Mouse (Mus musculus) forebrain, embryonic 11.5 days (tissue): ENCODE measurements around the gene Tra2b. TPM values are rescaled to one million over a fixed set of nuclear protein-coding genes. Genes with fewer than 3 reads are reported as not detected.

Experiments used
- ATAC-seq: fragments of 200-750 bp; cut with Nextera tagmentation; replicated peaks from 2 replicates; pipeline ENCODE4 v1.8.0; 2017; ENCODE audit warnings: moderate TSS enrichment; ENCODE audit not compliant: low FRiP score
- DNase-seq: peaks from one replicate; pipeline ENCODE4 v3.0.0-alpha.2; 2017; ENCODE audit warnings: low spot score
- H3K27ac ChIP-seq: fragments of 300-500 bp; sonication (generic); 2 replicates; pipeline ENCODE4 v1.5.1; 2014; ENCODE audit warnings: low read depth, low read length
- H3K27me3 ChIP-seq: fragments of 300-500 bp; sonication (generic); 2 replicates; pipeline ENCODE4 v1.6.1; 2014; ENCODE audit warnings: mild to moderate bottlenecking, low read length, mixed read lengths; ENCODE audit not compliant: control insufficient read depth, insufficient read depth
- H3K36me3 ChIP-seq: fragments of 300-500 bp; sonication (generic); 2 replicates; pipeline ENCODE4 v1.6.1; 2014; ENCODE audit warnings: mild to moderate bottlenecking, low read length, moderate library complexity, mixed read lengths; ENCODE audit not compliant: control insufficient read depth, insufficient read depth
- H3K4me1 ChIP-seq: fragments of 300-500 bp; sonication (generic); replicated peaks from 2 replicates; pipeline ENCODE4 v1.6.1; 2014; ENCODE audit warnings: low read length, mixed read lengths; ENCODE audit not compliant: control insufficient read depth, insufficient read depth
- H3K4me2 ChIP-seq: fragments of 300-500 bp; sonication (generic); 2 replicates; pipeline ENCODE4 v1.6.1; 2014; ENCODE audit warnings: low read depth, mild to moderate bottlenecking, low read length, moderate library complexity, mixed read lengths; ENCODE audit not compliant: severe bottlenecking
- H3K4me3 ChIP-seq: fragments of 300-500 bp; sonication (generic); 2 replicates; pipeline ENCODE4 v1.5.1; 2014; ENCODE audit warnings: low read depth, low read length
- H3K9ac ChIP-seq: fragments of 300-500 bp; sonication (generic); 2 replicates; pipeline ENCODE4 v1.6.1; 2014; ENCODE audit warnings: low read length
- H3K9me3 ChIP-seq: fragments of 300-500 bp; sonication (generic); 2 replicates; pipeline ENCODE4 v1.6.1; 2016; ENCODE audit warnings: low read length, mixed read lengths; ENCODE audit not compliant: control insufficient read depth
- WGBS: fragments of 180-500 bp; shearing (Covaris S2); extraction: QIAGEN DNeasy Blood & Tissue Kit; methylation state at CpG from one replicate; pipeline ENCODE4 v1.1.7; 2014; 5-methylcytosine and 5-hydroxymethylcytosine counted together
- polyA plus RNA-seq: library from polyadenylated mRNA; unstranded; fragments of >200 nt; fragmentation: Nextera tagmentation; extraction: Ambion mirVana; gene quantifications from 2 replicates; pipeline ENCODE4 v1.2.1, GENCODE M21; 2014

Gene Tra2b
- polyA plus RNA-seq, 1 experiment from 2014 or later = 514 TPM

DNA sequence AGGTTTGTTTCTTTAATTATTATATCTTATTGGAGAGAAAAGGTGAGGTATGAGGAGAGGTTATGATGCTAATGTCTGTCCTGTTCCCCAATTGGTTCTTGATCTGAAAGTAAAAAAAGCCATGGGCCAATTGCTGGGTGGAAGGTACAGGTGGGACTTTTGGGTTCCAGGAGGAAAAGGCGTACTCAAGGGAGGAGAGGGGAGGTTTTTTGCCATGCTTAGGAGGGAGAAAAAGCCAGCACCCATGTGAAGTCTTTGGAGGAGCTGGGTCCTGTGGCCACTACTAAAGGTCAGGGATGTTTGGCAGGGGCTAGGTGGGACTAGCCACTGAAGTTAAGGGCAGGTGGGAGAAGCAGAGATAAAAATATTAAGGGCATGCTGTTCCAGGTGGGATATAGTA lies 21.2 kb upstream of the Tra2b start:
- Histone ChIP-seq H3K4me3 (no peak overlapping the region), H3K36me3 (no peaks in the 10 kb centered on the region), H3K27ac (no peak overlapping the region), H3K4me2 (no peak overlapping the region), H3K9ac (no peak overlapping the region), H3K9me3 (no peaks in the 10 kb centered on the region; the same call in 1 of the 2 replicates), H3K27me3 (no peaks in the 10 kb centered on the region), H3K4me1 (no peaks in the 10 kb centered on the region)
- WGBS = 90% methylated on average over 1 of the region's 1 CpGs
- ATAC-seq = no peak
- DNase-seq = no peak

DNA sequence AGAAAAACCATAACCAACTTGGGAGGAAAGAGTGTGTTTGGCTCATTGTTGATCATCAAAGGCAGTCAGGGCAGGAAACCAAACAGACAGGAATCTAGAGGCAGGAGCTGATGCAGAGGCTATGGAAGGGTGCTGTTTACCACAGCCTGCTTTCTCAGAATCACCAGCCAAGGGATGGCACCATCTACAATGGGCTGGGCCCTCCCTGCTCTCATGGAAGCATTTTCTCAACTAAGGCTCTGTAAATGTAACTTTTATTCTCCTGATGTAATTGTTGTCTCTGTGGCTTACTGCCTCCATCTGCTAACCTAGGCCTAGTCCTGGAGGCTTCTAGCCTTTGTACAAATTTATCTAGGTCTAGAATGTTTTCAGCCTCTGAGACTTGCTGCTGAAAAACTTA lies 10.7 kb upstream of the Tra2b start:
- DNase-seq (no peak), ATAC-seq (no peak)

DNA sequence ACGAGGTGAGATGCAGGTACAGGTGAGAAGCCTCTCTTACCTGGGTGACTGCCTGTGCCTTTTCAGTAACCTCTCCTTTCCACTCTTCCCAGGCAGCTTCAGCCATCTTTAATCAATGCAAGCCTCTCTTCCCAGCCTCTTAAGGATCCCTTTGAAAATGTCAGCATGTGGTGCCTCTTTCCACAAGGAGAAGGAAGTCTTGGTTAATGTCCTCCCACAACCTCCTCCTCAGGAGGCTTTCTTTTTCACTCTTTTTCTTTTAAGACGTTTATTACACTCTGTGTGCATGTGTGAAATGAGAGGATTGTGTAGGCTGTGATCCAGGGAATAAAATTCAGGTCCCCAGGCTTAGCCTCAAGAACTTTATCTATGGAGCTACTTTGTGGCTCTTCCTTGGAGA lies 9.3 kb upstream of the Tra2b start:
- H3K4me1 ChIP-seq = no peaks in the 10 kb centered on the region
- no peaks in the 10 kb centered on the region for H3K27me3 ChIP-seq
- no peak overlapping the region for H3K27ac ChIP-seq
- H3K9me3 ChIP-seq = peaks cover 2% of the 10 kb centered on the region; the same call in 1 of the 2 replicates
- H3K9ac ChIP-seq = no peak overlapping the region
- WGBS = 48% methylated on average over 2 of the region's 2 CpGs
- ATAC-seq (no peak), DNase-seq (no peak)
- no peak overlapping the region for H3K4me2 ChIP-seq
- H3K36me3 ChIP-seq = no peaks in the 10 kb centered on the region
- no peak overlapping the region for H3K4me3 ChIP-seq

More for the DNA sequence above, 10.7 kb upstream of the Tra2b start:
- Histone ChIP-seq H3K9ac (no peak overlapping the region), H3K27me3 (no peaks in the 10 kb centered on the region), H3K9me3 (peaks cover 2% of the 10 kb centered on the region; the same call in 1 of the 2 replicates), H3K4me2 (no peak overlapping the region), H3K36me3 (no peaks in the 10 kb centered on the region), H3K27ac (no peak overlapping the region), H3K4me3 (no peak overlapping the region), H3K4me1 (no peaks in the 10 kb centered on the region)

- H3K9ac ChIP-seq = no peak overlapping the region
- H3K4me3 ChIP-seq = no peak overlapping the region
- no peaks in the 10 kb centered on the region for H3K27me3 ChIP-seq
- DNase-seq (no peak), ATAC-seq (no peak)
- no peak overlapping the region for H3K4me2 ChIP-seq
- whole genome bisulfite sequencing = 59% methylated on average over 3 of the region's 3 CpGs
- H3K9me3 ChIP-seq = no peaks in the 10 kb centered on the region; the same call in 1 of the 2 replicates
- H3K27ac ChIP-seq = no peak overlapping the region
- H3K36me3 ChIP-seq = no peaks in the 10 kb centered on the region
- no peaks in the 10 kb centered on the region for H3K4me1 ChIP-seq
Measured at GRCm38 (mm10) chr16:22270491-22270890, 4.7 kb upstream of the Tra2b start.

GRCm38 (mm10) chr16:22266384-22266783 lies 579 bp upstream of the Tra2b start:
- Histone ChIP-seq H3K9me3 (no peaks in the 10 kb centered on the region; the same call in 1 of the 2 replicates), H3K4me2 (peak overlapping the region; percentile 47), H3K4me3 (peak overlapping the region; percentile 98), H3K4me1 (no peaks in the 10 kb centered on the region), H3K27ac (0 out of 2 replicates have a peak overlapping the region, but pooled peaks have one; percentile 44), H3K36me3 (no peaks in the 10 kb centered on the region), H3K9ac (peak overlapping the region; percentile 60), H3K27me3 (no peaks in the 10 kb centered on the region)
- WGBS = 43% methylated on average over 8 of the region's 8 CpGs
- DNase-seq (no peak), ATAC-seq (peak; percentile 6; the same call in 1 of the 2 replicates)

- DNase-seq (peak; percentile 91), ATAC-seq (peak; percentile 79)
- Histone ChIP-seq H3K27me3 (no peaks in the 10 kb centered on the region), H3K27ac (peak overlapping the region; percentile 94), H3K4me1 (no peaks in the 10 kb centered on the region), H3K9ac (peak overlapping the region; percentile 99), H3K36me3 (no peaks in the 10 kb centered on the region), H3K4me3 (peak overlapping the region; percentile 98), H3K4me2 (peak overlapping the region; percentile 58), H3K9me3 (no peaks in the 10 kb centered on the region; the same call in 1 of the 2 replicates)
- WGBS = under 1% methylated on average over 76 of the region's 81 CpGs
Measured at GRCm38 (mm10) chr16:22264962-22265848, 600 bp downstream of the Tra2b start.

DNA sequence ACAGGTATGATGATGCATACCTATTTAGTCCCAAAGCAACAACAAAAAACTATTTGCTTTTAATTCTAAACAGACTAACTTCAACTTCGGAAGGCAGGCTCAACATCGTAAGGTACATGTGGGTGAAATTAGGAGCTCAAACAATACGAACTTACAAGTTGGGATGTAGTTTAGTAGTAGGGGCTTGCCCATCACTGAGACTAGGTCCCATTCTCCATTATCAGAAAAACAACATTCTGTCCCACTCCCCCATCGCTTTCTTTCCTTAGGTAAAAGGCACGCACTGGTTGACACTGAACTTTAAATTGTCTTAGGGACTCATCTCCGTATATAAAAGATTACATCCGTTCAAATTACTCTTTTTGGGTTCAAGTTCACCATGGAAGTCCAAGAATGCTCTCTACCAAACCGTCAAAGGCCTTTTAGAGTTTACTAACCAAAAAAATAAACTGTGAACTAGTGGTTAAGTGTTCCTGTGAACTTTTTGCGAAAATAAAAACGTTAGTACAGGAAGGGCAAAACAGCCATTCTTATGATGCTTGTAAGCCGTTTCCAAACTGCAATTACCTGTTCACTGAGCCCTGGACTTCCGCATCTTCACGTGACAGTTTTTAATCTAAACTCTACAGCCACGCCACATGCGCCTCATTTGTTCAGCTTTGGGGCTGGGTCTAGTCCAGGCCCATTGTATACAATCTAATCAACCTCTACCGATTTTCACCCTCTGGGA lies 1.4 kb downstream of the Tra2b start:
- H3K4me2 ChIP-seq = peak overlapping the region; percentile 58
- ATAC-seq (no peak; the same call in 1 of the 2 replicates), DNase-seq (no peak)
- WGBS = 4% methylated on average over 16 of the region's 16 CpGs
- no peaks in the 10 kb centered on the region for H3K27me3 ChIP-seq
- no peaks in the 10 kb centered on the region for H3K4me1 ChIP-seq
- H3K9ac ChIP-seq = peak overlapping the region; percentile 99
- H3K9me3 ChIP-seq = no peaks in the 10 kb centered on the region; the same call in 1 of the 2 replicates
- no peaks in the 10 kb centered on the region for H3K36me3 ChIP-seq
- peak overlapping the region; percentile 94 for H3K27ac ChIP-seq
- peak overlapping the region; percentile 98 for H3K4me3 ChIP-seq

DNA sequence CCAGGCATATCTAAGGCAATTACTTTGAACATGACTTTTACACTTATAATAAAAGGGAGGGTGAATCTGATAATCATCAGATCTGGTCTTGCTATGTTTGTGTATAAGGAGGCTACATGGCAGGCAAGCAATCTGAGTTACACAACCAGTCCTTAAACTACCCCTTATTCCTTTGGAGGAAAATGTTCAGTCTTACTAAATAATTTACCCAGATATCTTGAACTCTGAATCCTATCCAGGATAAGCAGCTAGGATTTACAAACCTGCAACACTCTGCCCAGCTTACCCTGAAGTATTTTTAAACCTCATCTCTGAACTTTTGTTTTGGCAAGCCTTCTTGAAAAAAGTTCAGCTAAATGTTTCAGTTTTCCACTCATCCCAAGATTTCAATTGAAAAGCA lies 2.7 kb downstream of the Tra2b start:
- no peaks in the 10 kb centered on the region for H3K27me3 ChIP-seq
- no peak overlapping the region for H3K27ac ChIP-seq
- peak overlapping the region; percentile 58; the same call in 1 of the 2 replicates for H3K4me2 ChIP-seq
- no peaks in the 10 kb centered on the region for H3K9me3 ChIP-seq
- H3K4me1 ChIP-seq = no peaks in the 10 kb centered on the region
- H3K4me3 ChIP-seq = peak overlapping the region; percentile 98
- peak overlapping the region; percentile 27; the same call in 1 of the 2 replicates for H3K9ac ChIP-seq
- ATAC-seq (no peak), DNase-seq (no peak)
- H3K36me3 ChIP-seq = no peaks in the 10 kb centered on the region; the same call in 1 of the 2 replicates
